Mouse (Mus musculus): ENCODE results near the gene Prl3a1. TPM values are rescaled to one million over a fixed set of nuclear protein-coding genes. Genes with fewer than 3 reads are reported as not detected.

Prl3a1 gene
- not detected in 2 replicates for polyA plus RNA-seq (2012)

DNA sequence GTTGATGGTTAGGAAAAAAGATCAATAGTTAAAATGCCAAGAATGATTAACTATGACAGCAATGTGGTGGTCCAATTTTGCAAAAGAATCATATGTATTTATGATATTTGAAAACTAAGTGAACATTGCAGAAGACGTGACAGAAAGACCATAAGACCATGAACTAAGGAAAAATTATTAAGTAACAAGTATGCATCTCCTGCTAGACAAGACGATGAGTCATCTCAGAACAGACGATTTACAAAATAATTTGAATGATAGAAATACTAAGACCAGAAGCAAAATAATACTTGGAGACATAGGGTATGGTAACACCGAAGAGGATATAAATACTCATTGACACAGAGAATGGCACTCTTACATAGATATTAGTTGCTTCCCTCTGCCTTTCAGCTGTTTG is at the start of gene Prl3a1:
Prl3a1 (plus strand) TSS at position 301 of the 400 bp plus-strand sequence.
- Histone ChIP-seq H3K9me3 (ENCODE audit: control insufficient read depth, low read length) (peaks cover 3% of the 10 kb centered on the region; the same call in 1 of the 2 replicates), H3K4me1 (ENCODE audit: control insufficient read depth) (no peaks in the 10 kb centered on the region), H3K4me3 (replicated peaks) (no peak within 1 kb of the TSS), H3K36me3 (ENCODE audit: control insufficient read depth) (no peaks in the 10 kb centered on the region), H3K27me3 (ENCODE audit: control insufficient read depth) (no peaks in the 10 kb centered on the region)
- TF ChIP-seq TAL1 (IDR thresholded peaks at IDR 0.05; ENCODE audit: low read length) (no peak), GATA1 (IDR thresholded peaks at IDR 0.05; ENCODE audit: low read length) (no peak)

DNA sequence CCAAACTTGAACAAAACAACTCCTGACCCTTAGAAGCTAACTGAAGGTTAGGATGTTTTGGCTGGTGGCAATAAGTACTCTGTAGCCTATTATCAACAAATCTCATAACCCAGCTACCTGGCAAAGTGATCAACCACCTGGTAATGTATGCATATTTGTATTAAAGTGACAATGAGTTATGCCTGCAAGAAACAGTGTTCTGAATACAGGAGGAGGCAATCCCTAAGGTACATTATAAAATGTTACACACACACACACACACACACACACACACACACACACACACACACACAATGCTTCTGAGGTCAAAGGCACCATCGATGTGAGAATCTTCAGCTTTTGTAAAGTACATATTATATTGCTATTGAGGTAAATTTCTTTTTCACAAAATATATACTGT is 17.7 kb upstream of the Prl3a1 start, which contains the start of gene Prl3b1:
Prl3b1 (plus strand) TSS at position 301 of the 400 bp plus-strand sequence.
- H3K4me1 ChIP-seq (ENCODE audit: control insufficient read depth), result no peaks in the 10 kb centered on the region
- TF ChIP-seq GATA1 (IDR thresholded peaks at IDR 0.05; ENCODE audit: low read length) (no peak), TAL1 (IDR thresholded peaks at IDR 0.05; ENCODE audit: low read length) (no peak)
- no peak within 1 kb of the TSS for H3K4me3 ChIP-seq (replicated peaks)
- H3K9me3 ChIP-seq (ENCODE audit: control insufficient read depth, low read length), result no peaks in the 10 kb centered on the region
- no peaks in the 10 kb centered on the region for H3K27me3 ChIP-seq (ENCODE audit: control insufficient read depth)
- H3K36me3 ChIP-seq (ENCODE audit: control insufficient read depth), result no peaks in the 10 kb centered on the region

DNA sequence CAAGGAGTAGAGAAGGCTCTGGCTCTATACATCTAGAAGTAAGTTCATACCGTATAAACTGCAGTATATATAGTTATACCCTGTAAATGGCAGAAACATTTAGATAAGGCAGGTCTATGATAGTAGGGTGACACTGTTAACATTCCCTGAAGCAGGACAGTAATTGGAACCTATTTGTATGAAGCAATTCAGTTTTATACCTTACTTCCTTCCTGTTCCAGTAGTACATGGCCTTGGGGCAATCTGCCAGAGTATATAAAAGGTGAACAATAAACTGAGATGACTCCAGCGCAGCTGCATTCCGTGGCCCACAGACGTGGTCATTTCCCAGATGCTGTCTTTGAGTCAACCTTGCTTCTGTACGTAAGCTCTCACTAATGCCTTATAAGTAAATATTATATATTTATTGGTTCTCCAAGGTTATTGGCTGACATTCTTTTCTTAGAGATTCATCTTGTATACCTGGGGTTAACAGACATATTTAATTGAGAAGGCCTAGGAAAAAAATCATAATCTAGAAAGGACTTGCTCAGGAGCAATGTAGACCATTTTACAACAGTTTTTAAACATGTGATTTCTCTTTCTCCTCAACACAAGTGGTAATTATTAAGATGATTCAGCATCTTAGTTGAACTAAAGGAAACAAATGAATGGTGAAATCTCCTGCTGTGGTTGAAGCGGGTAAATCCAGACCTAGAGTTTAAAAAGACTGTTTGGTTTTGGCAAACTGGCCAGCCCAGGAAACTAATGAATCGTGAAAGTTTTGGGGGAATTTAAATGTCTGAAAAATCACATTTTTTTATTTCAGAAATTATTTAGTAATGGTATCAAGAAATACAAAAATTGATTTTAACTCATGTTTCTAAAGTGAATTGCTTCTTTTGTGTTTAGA is 53.3 kb downstream of the Prl3a1 start, which contains the start of gene Prl6a1:
Prl6a1 (plus strand) TSS at position 294 of the 892 bp plus-strand sequence.
- Histone ChIP-seq H3K4me1 (ENCODE audit: control insufficient read depth) (no peaks in the 10 kb centered on the region), H3K9me3 (ENCODE audit: control insufficient read depth, low read length) (no peaks in the 10 kb centered on the region), H3K4me3 (replicated peaks) (no peak within 1 kb of the TSS), H3K27me3 (ENCODE audit: control insufficient read depth) (no peaks in the 10 kb centered on the region), H3K36me3 (ENCODE audit: control insufficient read depth) (no peaks in the 10 kb centered on the region)
- no peak for TF ChIP-seq TAL1 (IDR thresholded peaks at IDR 0.05; ENCODE audit: low read length)

Other genes with a start within 250 kb of the Prl3a1 start
- not detected in 2 replicates for gene Prl, start 201.9 kb upstream of the Prl3a1 start, polyA plus RNA-seq (2012)
- not detected in 2 replicates for gene Prl3d1, start 165.2 kb upstream of the Prl3a1 start, polyA plus RNA-seq (2012)
- not detected in 2 replicates for gene Prl3d2, start 137.7 kb upstream of the Prl3a1 start, polyA plus RNA-seq (2012)
- not detected in 2 replicates for gene Prl3d3, start 102.6 kb upstream of the Prl3a1 start, polyA plus RNA-seq (2012)
- gene Prl3c1, start 62.8 kb upstream of the Prl3a1 start, polyA plus RNA-seq (2012), result not detected in 2 replicates
- not detected in 2 replicates for gene Prl3b1, start 17.6 kb upstream of the Prl3a1 start, polyA plus RNA-seq (2012)
- gene Prl6a1, start 53.2 kb downstream of the Prl3a1 start, polyA plus RNA-seq (2012), result not detected in 2 replicates
- gene Prl8a2, start 86.2 kb downstream of the Prl3a1 start, polyA plus RNA-seq (2012), result not detected in 2 replicates
- gene Prl2b1, start 131.4 kb downstream of the Prl3a1 start, polyA plus RNA-seq (2012), result not detected in 2 replicates
- gene Prl8a6, start 179.3 kb downstream of the Prl3a1 start, polyA plus RNA-seq (2012), result not detected in 2 replicates

All from erythroblast, embryonic 14.5 days (primary cell).